ENCODE assay signal across 8 mouse cellular contexts in genomic region chr4:155830596-155830995, GRCm38 (mm10). TPM values are rescaled to one million over a fixed set of nuclear protein-coding genes. Genes with fewer than 3 reads are reported as not detected.
A peak's percentile ranks its signal among the peaks of the same experiment; 100 is the strongest.
DNase-seq lines count a peak whose midpoint lies in the region; ATAC-seq and TF ChIP-seq lines count a peak whose summit lies in the region.

No protein-coding gene starts in this region.

- H3K36me3 ChIP-seq in heart, postnatal 0 days (replicated peaks; ENCODE audit: control insufficient read depth, insufficient read depth, low read length): peaks cover 28% of the 10 kb centered on the region
- peaks cover 5% of the 10 kb centered on the region; the same call in 1 of the 2 replicates for H3K36me3 ChIP-seq in ES-Bruce4 (ENCODE audit: control insufficient read depth, insufficient read depth, low read length, poor library complexity, severe bottlenecking)
- H3K36me3 ChIP-seq in forebrain, postnatal 0 days (ENCODE audit: insufficient read depth): peaks cover 19% of the 10 kb centered on the region
- H3K36me3 ChIP-seq in macrophage (ENCODE audit: inconsistent target): peaks cover 13% of the 10 kb centered on the region; the same call in 1 of the 2 replicates

- peaks cover 19% of the 10 kb centered on the region for H3K79me2 ChIP-seq in macrophage (ENCODE audit: inconsistent target)

- ATAC-seq in heart, postnatal 0 days (ENCODE audit: insufficient read depth, low read depth): no peak
- ATAC-seq in forebrain, postnatal 0 days: no peak

- TF ChIP-seq CTCF in heart, postnatal 0 days (IDR thresholded peaks at IDR 0.05; ENCODE audit: low read depth): no peak
- no peak for TF ChIP-seq CTCF in ES-Bruce4 (IDR thresholded peaks at IDR 0.05; ENCODE audit: low read depth, low read length)
- TF ChIP-seq CTCF in forebrain, postnatal 0 days (IDR thresholded peaks at IDR 0.05; ENCODE audit: low read depth): no peak

- no peak for TF ChIP-seq EP300 in heart, postnatal 0 days (IDR thresholded peaks at IDR 0.05; ENCODE audit: low read depth)
- no peak for TF ChIP-seq EP300 in ES-Bruce4 (IDR thresholded peaks at IDR 0.05; ENCODE audit: insufficient read depth, low read depth, low read length)

- peak overlapping the region; percentile 86 for H3K27ac ChIP-seq in heart, postnatal 0 days (ENCODE audit: low read depth)
- peak overlapping the region; percentile 43; the same call in 1 of the 2 replicates for H3K27ac ChIP-seq in ES-Bruce4 (ENCODE audit: insufficient read depth, low read length)
- H3K27ac ChIP-seq in forebrain, postnatal 0 days (ENCODE audit: low read depth, low read length): no peak overlapping the region
- peak overlapping the region; percentile 81 for H3K27ac ChIP-seq in macrophage

- H3K9ac ChIP-seq in heart, postnatal 0 days (replicated peaks; ENCODE audit: low read depth, low read length): no peak overlapping the region
- no peak overlapping the region for H3K9ac ChIP-seq in ES-Bruce4 (ENCODE audit: low read depth, poor library complexity, severe bottlenecking)
- no peak overlapping the region for H3K9ac ChIP-seq in forebrain, postnatal 0 days

- H3K4me3 ChIP-seq in heart, postnatal 0 days (ENCODE audit: low read depth, low read length): peak overlapping the region; percentile 72
- H3K4me3 ChIP-seq in ES-Bruce4 (ENCODE audit: low read depth, low read length) (peak overlapping the region; percentile 48), macrophage (ENCODE audit: inconsistent target) (peak overlapping the region; percentile 81; the same call in 1 of the 2 replicates)
- H3K4me3 ChIP-seq in forebrain, postnatal 0 days (ENCODE audit: low read depth, low read length): peak overlapping the region; percentile 71

- no peak for TF ChIP-seq POLR2A in ES-Bruce4 (IDR thresholded peaks at IDR 0.05; ENCODE audit: insufficient read depth, low read length)

- no peaks in the 10 kb centered on the region for H3K9me3 ChIP-seq in heart, postnatal 0 days (replicated peaks; ENCODE audit: control insufficient read depth, low read length)
- H3K9me3 ChIP-seq in ES-Bruce4 (replicated peaks; ENCODE audit: control insufficient read depth, insufficient read depth, low read length, poor library complexity, severe bottlenecking): no peaks in the 10 kb centered on the region
- no peaks in the 10 kb centered on the region for H3K9me3 ChIP-seq in forebrain, postnatal 0 days (ENCODE audit: low read length)

- peaks cover 6% of the 10 kb centered on the region for H3K4me1 ChIP-seq in heart, postnatal 0 days (ENCODE audit: control insufficient read depth, insufficient read depth)
- H3K4me1 ChIP-seq in ES-Bruce4 (ENCODE audit: control insufficient read depth, insufficient read depth, low read length): peaks cover 2% of the 10 kb centered on the region
- H3K4me1 ChIP-seq in forebrain, postnatal 0 days (ENCODE audit: insufficient read depth): 0 out of 2 replicates have a peak, but pooled peaks cover 8% of the 10 kb centered on the region

- WGBS in heart, postnatal 0 days: 52% methylated on average over 8 of the region's 8 CpGs
- WGBS in forebrain, postnatal 0 days: 57% methylated on average over 8 of the region's 8 CpGs
- 63% methylated on average over 6 of the region's 8 CpGs for WGBS in macrophage (ENCODE audit: missing documents)

- no peaks in the 10 kb centered on the region for H3K27me3 ChIP-seq in heart, postnatal 0 days (ENCODE audit: control insufficient read depth, insufficient read depth, low read length)
- H3K27me3 ChIP-seq in ES-Bruce4 (ENCODE audit: control insufficient read depth, insufficient read depth, low read length, poor library complexity, severe bottlenecking): no peaks in the 10 kb centered on the region
- H3K27me3 ChIP-seq in forebrain, postnatal 0 days (ENCODE audit: insufficient read depth, low read length): no peaks in the 10 kb centered on the region

- intact Hi-C loops in gastrocnemius, postnatal 14 days (cut with DNase I; ENCODE audit: low total_unique reads): no loop called here

- DNase-seq in heart, postnatal 0 days (ENCODE audit: low spot score): no peak
- no peak for DNase-seq in heart, postnatal 4 days
- no peak for DNase-seq in forebrain, postnatal 0 days
- no peak for DNase-seq in adrenal gland, postnatal 4 days (ENCODE audit: low spot score in 2 of 2)
- DNase-seq in layer of hippocampus, postnatal 14 days (ENCODE audit: low spot score in 2 of 2): no peak
- no peak for DNase-seq in gastrocnemius, postnatal 14 days

- peak overlapping the region; percentile 86 for H3K4me2 ChIP-seq in heart, postnatal 0 days (ENCODE audit: low read depth, low read length)
- peak overlapping the region; percentile 81 for H3K4me2 ChIP-seq in forebrain, postnatal 0 days (ENCODE audit: low read depth)

RNA-seq across cellular contexts. Expression of gene Aurkaip1, which starts 0.5 kb away (rescaled TPM):
- total RNA-seq in heart, postnatal 0 days (2014; rRNA removed; ENCODE audit: low replicate concordance): 122 and 146 TPM in 2 replicates
- 155 TPM in 2 replicates for polyA plus RNA-seq in heart, postnatal 0 days (2015; fragmentation: Nextera tagmentation; extraction: Ambion mirVana)
- total RNA-seq in heart, postnatal 4 days (2021): 10 to 100 TPM; 78.9 to 84.2 TPM
- polyA plus RNA-seq in ES-Bruce4 (2011; ENCODE audit: insufficient read depth, insufficient read length, low read depth, missing spikeins): 70.6 and 76.0 TPM in 2 replicates
- 90.9 and 93.0 TPM in 2 replicates for total RNA-seq in forebrain, postnatal 0 days (2014; rRNA removed)
- 148 and 183 TPM in 2 replicates for polyA plus RNA-seq in forebrain, postnatal 0 days (2015; fragmentation: Nextera tagmentation; extraction: Ambion mirVana)
- total RNA-seq in macrophage (2018; cell fraction: chromatin; rRNA removed): 10 to 100 TPM in 19 of 26 experiments, 1 to 10 TPM in 7; 2.1 to 29.2 (median 13.1) TPM
- total RNA-seq in macrophage (2018; cell fraction: cytosol; rRNA removed): 10 to 100 TPM; 59.0 to 90.2 (median 74.0) TPM
- total RNA-seq in macrophage (2018; cell fraction: nucleus; rRNA removed): 10 to 100 TPM in 25 of 26 experiments, 1 to 10 TPM in 1; 9.5 to 37.7 (median 21.3) TPM
- polyA plus RNA-seq in macrophage (2018): 66.8 to 92.5 TPM (median 68.1 TPM) in 3 replicates
- 100 to 1,000 TPM; 123 to 129 TPM for total RNA-seq in adrenal gland, postnatal 4 days (2021)
- total RNA-seq in layer of hippocampus, postnatal 14 days (2021): 10 to 100 TPM; 83.3 to 83.7 TPM
- 10 to 100 TPM; 78.8 to 80.8 TPM for total RNA-seq in gastrocnemius, postnatal 14 days (2021)

RNA-seq across cellular contexts. Expression of gene Mxra8, which starts 8.9 kb away (rescaled TPM):
- 99.5 and 113 TPM in 2 replicates for total RNA-seq in heart, postnatal 0 days (2014; rRNA removed; ENCODE audit: low replicate concordance)
- 57.8 and 62.6 TPM in 2 replicates for polyA plus RNA-seq in heart, postnatal 0 days (2015; fragmentation: Nextera tagmentation; extraction: Ambion mirVana)
- total RNA-seq in heart, postnatal 4 days (2021): 10 to 100 TPM; 49.4 to 49.5 TPM
- polyA plus RNA-seq in ES-Bruce4 (2011; ENCODE audit: insufficient read depth, insufficient read length, low read depth, missing spikeins) (21.1 and 26.1 TPM in 2 replicates), macrophage (2018) (0.19 to 1.1 TPM (median 0.32 TPM) in 3 replicates)
- 19.5 and 35.9 TPM in 2 replicates for total RNA-seq in forebrain, postnatal 0 days (2014; rRNA removed)
- 25.0 and 30.5 TPM in 2 replicates for polyA plus RNA-seq in forebrain, postnatal 0 days (2015; fragmentation: Nextera tagmentation; extraction: Ambion mirVana)
- total RNA-seq in macrophage (2018; cell fraction: chromatin; rRNA removed): 10 to 100 TPM in 3 of 26 experiments, 1 to 10 TPM in 12, under 1 TPM in 1, not detected in 10; 0.86 to 24.8 (median 2.9) TPM
- under 1 TPM in 20 of 26 experiments, not detected in 6; 0.04 to 0.84 (median 0.25) TPM for total RNA-seq in macrophage (2018; cell fraction: cytosol; rRNA removed)
- 1 to 10 TPM in 11 of 26 experiments, under 1 TPM in 4, not detected in 11; 0.23 to 4.1 (median 1.5) TPM for total RNA-seq in macrophage (2018; cell fraction: nucleus; rRNA removed)
- total RNA-seq in adrenal gland, postnatal 4 days (2021): 10 to 100 TPM; 86.3 to 93.5 TPM
- 10 to 100 TPM; 10.0 to 12.7 TPM for total RNA-seq in layer of hippocampus, postnatal 14 days (2021)
- 10 to 100 TPM; 75.4 to 79.4 TPM for total RNA-seq in gastrocnemius, postnatal 14 days (2021)

RNA-seq across cellular contexts. Expression of gene Dvl1, which starts 16.6 kb away (rescaled TPM):
- total RNA-seq in heart, postnatal 0 days (2014; rRNA removed; ENCODE audit: low replicate concordance): 49.5 and 76.4 TPM in 2 replicates
- 2.8 and 2.9 TPM in 2 replicates for polyA plus RNA-seq in heart, postnatal 0 days (2015; fragmentation: Nextera tagmentation; extraction: Ambion mirVana)
- total RNA-seq in heart, postnatal 4 days (2021): 10 to 100 TPM; 32.8 to 33.2 TPM
- polyA plus RNA-seq in ES-Bruce4 (2011; ENCODE audit: insufficient read depth, insufficient read length, low read depth, missing spikeins) (15.2 and 20.3 TPM in 2 replicates), macrophage (2018) (6.2 to 13.8 TPM (median 12.2 TPM) in 3 replicates)
- total RNA-seq in forebrain, postnatal 0 days (2014; rRNA removed): 118 and 120 TPM in 2 replicates
- polyA plus RNA-seq in forebrain, postnatal 0 days (2015; fragmentation: Nextera tagmentation; extraction: Ambion mirVana): 15.1 and 16.3 TPM in 2 replicates
- 100 to 1,000 TPM in 3 of 26 experiments, 10 to 100 TPM in 23; 41.8 to 114 (median 62.1) TPM for total RNA-seq in macrophage (2018; cell fraction: chromatin; rRNA removed)
- total RNA-seq in macrophage (2018; cell fraction: cytosol; rRNA removed): 10 to 100 TPM in 1 of 26 experiments, 1 to 10 TPM in 25; 5.1 to 10.0 (median 7.4) TPM
- total RNA-seq in macrophage (2018; cell fraction: nucleus; rRNA removed): 10 to 100 TPM; 15.3 to 77.7 (median 37.6) TPM
- total RNA-seq in adrenal gland, postnatal 4 days (2021): 10 to 100 TPM; 53.5 to 53.8 TPM
- total RNA-seq in layer of hippocampus, postnatal 14 days (2021): 10 to 100 TPM; 72.9 to 75.8 TPM
- 10 to 100 TPM; 88.6 to 89.4 TPM for total RNA-seq in gastrocnemius, postnatal 14 days (2021)

RNA-seq across cellular contexts. Expression of gene Ccnl2, which starts 18.3 kb away (rescaled TPM):
- 58.7 and 80.7 TPM in 2 replicates for total RNA-seq in heart, postnatal 0 days (2014; rRNA removed; ENCODE audit: low replicate concordance)
- polyA plus RNA-seq in heart, postnatal 0 days (2015; fragmentation: Nextera tagmentation; extraction: Ambion mirVana): 79.6 and 83.0 TPM in 2 replicates
- 10 to 100 TPM; 58.2 to 59.4 TPM for total RNA-seq in heart, postnatal 4 days (2021)
- 86.1 and 87.6 TPM in 2 replicates for polyA plus RNA-seq in ES-Bruce4 (2011; ENCODE audit: insufficient read depth, insufficient read length, low read depth, missing spikeins)
- total RNA-seq in forebrain, postnatal 0 days (2014; rRNA removed): 112 and 113 TPM in 2 replicates
- 48.3 and 68.3 TPM in 2 replicates for polyA plus RNA-seq in forebrain, postnatal 0 days (2015; fragmentation: Nextera tagmentation; extraction: Ambion mirVana)
- 100 to 1,000 TPM; 298 to 556 (median 428) TPM for total RNA-seq in macrophage (2018; cell fraction: chromatin; rRNA removed)
- 10 to 100 TPM; 16.3 to 37.2 (median 23.8) TPM for total RNA-seq in macrophage (2018; cell fraction: cytosol; rRNA removed)
- 100 to 1,000 TPM; 165 to 620 (median 260) TPM for total RNA-seq in macrophage (2018; cell fraction: nucleus; rRNA removed)
- 21.9 to 54.1 TPM (median 31.3 TPM) in 3 replicates for polyA plus RNA-seq in macrophage (2018)
- total RNA-seq in adrenal gland, postnatal 4 days (2021): 100 to 1,000 TPM; 153 to 155 TPM
- total RNA-seq in layer of hippocampus, postnatal 14 days (2021): 10 to 100 TPM; 77.7 to 89.3 TPM
- total RNA-seq in gastrocnemius, postnatal 14 days (2021): 10 to 100 TPM; 20.6 to 29.0 TPM

RNA-seq across cellular contexts. Expression of gene Mrpl20, which starts 27.9 kb away (rescaled TPM):
- 32.2 and 91.4 TPM in 2 replicates for total RNA-seq in heart, postnatal 0 days (2014; rRNA removed; ENCODE audit: low replicate concordance)
- polyA plus RNA-seq in heart, postnatal 0 days (2015; fragmentation: Nextera tagmentation; extraction: Ambion mirVana): 188 and 207 TPM in 2 replicates
- 10 to 100 TPM; 78.1 to 95.5 TPM for total RNA-seq in heart, postnatal 4 days (2021)
- 70.0 and 82.8 TPM in 2 replicates for polyA plus RNA-seq in ES-Bruce4 (2011; ENCODE audit: insufficient read depth, insufficient read length, low read depth, missing spikeins)
- total RNA-seq in forebrain, postnatal 0 days (2014; rRNA removed): 134 and 220 TPM in 2 replicates
- 304 and 396 TPM in 2 replicates for polyA plus RNA-seq in forebrain, postnatal 0 days (2015; fragmentation: Nextera tagmentation; extraction: Ambion mirVana)
- total RNA-seq in macrophage (2018; cell fraction: chromatin; rRNA removed): 10 to 100 TPM in 18 of 26 experiments, 1 to 10 TPM in 8; 5.8 to 33.0 (median 14.3) TPM
- total RNA-seq in macrophage (2018; cell fraction: cytosol; rRNA removed): 10 to 100 TPM; 53.8 to 83.6 (median 68.2) TPM
- 10 to 100 TPM in 25 of 26 experiments, 1 to 10 TPM in 1; 9.4 to 33.6 (median 23.0) TPM for total RNA-seq in macrophage (2018; cell fraction: nucleus; rRNA removed)
- 60.1 to 101 TPM (median 65.9 TPM) in 3 replicates for polyA plus RNA-seq in macrophage (2018)
- 100 to 1,000 TPM; 110 to 122 TPM for total RNA-seq in adrenal gland, postnatal 4 days (2021)
- 100 to 1,000 TPM; 105 to 109 TPM for total RNA-seq in layer of hippocampus, postnatal 14 days (2021)
- 10 to 100 TPM; 45.4 to 48.3 TPM for total RNA-seq in gastrocnemius, postnatal 14 days (2021)
